Comparison of ENCODE assay signal across 8 mouse cellular contexts in the genomic region with DNA sequence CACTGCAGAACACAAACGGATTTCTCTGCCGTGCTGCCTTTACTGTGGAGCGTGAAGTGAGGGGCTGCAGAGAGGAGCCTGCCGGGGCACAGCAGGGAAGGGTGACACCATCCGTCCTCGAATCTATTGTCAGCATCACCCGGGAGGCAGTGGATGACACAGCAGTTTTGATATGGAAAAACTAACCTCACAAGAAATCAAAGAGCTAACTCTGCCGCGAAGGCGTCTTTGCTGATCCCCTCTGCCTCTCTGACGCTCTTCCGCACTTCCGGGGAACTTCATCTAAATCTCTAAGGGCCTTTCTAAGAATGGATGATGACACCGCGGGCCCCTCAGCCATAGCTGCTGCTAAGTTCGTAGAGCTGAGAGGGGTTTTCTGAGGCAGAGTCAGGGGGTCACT. TPM values are rescaled to one million over a fixed set of nuclear protein-coding genes. Genes with fewer than 3 reads are reported as not detected.
DNase-seq lines count a peak whose midpoint lies in the region; ATAC-seq and TF ChIP-seq lines count a peak whose summit lies in the region.

No protein-coding gene starts in this region.

- no peaks in the 10 kb centered on the region for H3K27me3 ChIP-seq in CH12.LX (replicated peaks)
- H3K27me3 ChIP-seq in hindbrain, embryonic 11.5 days (ENCODE audit: control insufficient read depth, insufficient read depth, low read length), result no peaks in the 10 kb centered on the region; the same call in 1 of the 2 replicates
- peaks cover 3% of the 10 kb centered on the region; the same call in 1 of the 2 replicates for H3K27me3 ChIP-seq in midbrain, embryonic 11.5 days (ENCODE audit: control insufficient read depth, insufficient read depth, low read length)

- no peak for TF ChIP-seq EP300 in CH12.LX (IDR thresholded peaks at IDR 0.05; ENCODE audit: low read length)

- H3K36me3 ChIP-seq in CH12.LX (replicated peaks in 1 of 2; ENCODE audit: control insufficient read depth in 1 of 2, insufficient read depth in 1 of 2, low read length in 1 of 2), result no peaks in the 10 kb centered on the region
- H3K36me3 ChIP-seq in hindbrain, embryonic 11.5 days (ENCODE audit: control insufficient read depth, insufficient read depth, low read length), result no peaks in the 10 kb centered on the region
- no peaks in the 10 kb centered on the region for H3K36me3 ChIP-seq in midbrain, embryonic 11.5 days (ENCODE audit: control insufficient read depth, insufficient read depth, low read length)

- H3K4me1 ChIP-seq in CH12.LX (ENCODE audit: control insufficient read depth in 1 of 2, insufficient read depth in 2 of 2), result peaks cover 20 to 59% of the 10 kb centered on the region in 2 experiments
- H3K4me1 ChIP-seq in hindbrain, embryonic 11.5 days (replicated peaks; ENCODE audit: control insufficient read depth, insufficient read depth, low read length), result peaks cover 9% of the 10 kb centered on the region; the same call in 1 of the 2 replicates
- peaks cover 19% of the 10 kb centered on the region for H3K4me1 ChIP-seq in midbrain, embryonic 11.5 days (ENCODE audit: control insufficient read depth, insufficient read depth, low read length)

- no peak overlapping the region; the same call in 1 of the 2 replicates for H3K9ac ChIP-seq in CH12.LX (ENCODE audit: insufficient read depth, low read depth)
- peak overlapping the region; percentile 15; the same call in 1 of the 2 replicates for H3K9ac ChIP-seq in hindbrain, embryonic 11.5 days (ENCODE audit: low read depth, low read length)
- peak overlapping the region; percentile 59; the same call in 1 of the 2 replicates for H3K9ac ChIP-seq in midbrain, embryonic 11.5 days (ENCODE audit: low read length)

- no peak for ATAC-seq in hindbrain, embryonic 11.5 days (ENCODE audit: low FRiP score)
- ATAC-seq in midbrain, embryonic 11.5 days (ENCODE audit: low FRiP score), result no peak

- dilution Hi-C loops in CH12.LX (cut with MboI; ENCODE audit: extremely low pct_ligation_motif_present, extremely low pct_unique_long_range_greater_than_20kb, low sequenced_read_pairs), result no loop called here

- WGBS in hindbrain, embryonic 11.5 days, result 4% methylated on average over 16 of the region's 16 CpGs
- WGBS in midbrain, embryonic 11.5 days, result 3% methylated on average over 16 of the region's 16 CpGs

- peak; percentile 55 to 59 for DNase-seq in B cell, adult 2 months
- DNase-seq in CH12.LX (ENCODE audit: extremely low read depth), result peak; percentile 91
- peak; percentile 35 for DNase-seq in hindbrain, embryonic 11.5 days (ENCODE audit: low spot score)
- peak; percentile 92 for DNase-seq in midbrain, embryonic 11.5 days (ENCODE audit: low spot score, missing footprints)
- DNase-seq in adrenal gland, adult (ENCODE audit: inconsistent age in 2 of 2, low spot score in 1 of 2), result no peak
- no peak for DNase-seq in urinary bladder, postnatal 36 days (ENCODE audit: low spot score in 2 of 2)
- DNase-seq in adrenal gland, postnatal 4 days (ENCODE audit: low spot score in 2 of 2), result no peak
- DNase-seq in frontal cortex, postnatal 36 days (ENCODE audit: low spot score in 2 of 2), result no peak

- H3K9me3 ChIP-seq in CH12.LX (replicated peaks; ENCODE audit: low read length), result no peaks in the 10 kb centered on the region
- no peaks in the 10 kb centered on the region for H3K9me3 ChIP-seq in hindbrain, embryonic 11.5 days (ENCODE audit: control insufficient read depth, low read length)
- no peaks in the 10 kb centered on the region for H3K9me3 ChIP-seq in midbrain, embryonic 11.5 days (ENCODE audit: control insufficient read depth, low read length)

- TF ChIP-seq RAD21 in CH12.LX (IDR thresholded peaks at IDR 0.05; ENCODE audit: low read depth, low read length), result no peak

- H3K4me3 ChIP-seq in CH12.LX (replicated peaks in 1 of 3; ENCODE audit: low read depth in 2 of 3, low read length in 2 of 3, poor library complexity in 1 of 3), result peak overlapping the region in 1 of 3 experiments; percentile 44
- H3K4me3 ChIP-seq in hindbrain, embryonic 11.5 days (ENCODE audit: low read depth, low read length), result peak overlapping the region; percentile 13; the same call in 1 of the 2 replicates
- peak overlapping the region; percentile 18 for H3K4me3 ChIP-seq in midbrain, embryonic 11.5 days (ENCODE audit: low read depth, low read length)

- in situ Hi-C loops in CH12.LX (cut with MboI; ENCODE audit: low pct_ligation_motif_present, low pct_unique_long_range_greater_than_20kb, low sequenced_read_pairs), result loop anchor here (10.0 kb wide), 1 partner anchor 50 kb away; no protein-coding TSS in a partner anchor

- H3K27ac ChIP-seq in CH12.LX (ENCODE audit: insufficient read depth, low read depth), result peak overlapping the region; percentile 87
- no peak overlapping the region for H3K27ac ChIP-seq in hindbrain, embryonic 11.5 days (ENCODE audit: low read depth, low read length)
- no peak overlapping the region for H3K27ac ChIP-seq in midbrain, embryonic 11.5 days (ENCODE audit: low read depth, low read length)

- peaks cover 20% of the 10 kb centered on the region for H3K79me2 ChIP-seq in CH12.LX (replicated peaks; ENCODE audit: control insufficient read depth, extremely low read depth, insufficient read depth, poor library complexity, severe bottlenecking)

- TF ChIP-seq POLR2A in CH12.LX (IDR thresholded peaks at IDR 0.05; ENCODE audit: low read depth, low read length), result 0 out of 2 replicates have a peak, but pooled peaks have one; percentile 34

- no peak for TF ChIP-seq CTCF in CH12.LX (conservative IDR thresholded peaks at IDR 0.05 in 1 of 2, IDR thresholded peaks at IDR 0.05 in 1 of 2; ENCODE audit: low read depth in 2 of 2, low read length in 2 of 2)

- H3K4me2 ChIP-seq in CH12.LX (ENCODE audit: insufficient read depth, low read depth, poor library complexity, severe bottlenecking), result 0 out of 2 replicates have a peak overlapping the region, but pooled peaks have one; percentile 7
- peak overlapping the region; percentile 34 for H3K4me2 ChIP-seq in hindbrain, embryonic 11.5 days (replicated peaks; ENCODE audit: low read depth, low read length)
- H3K4me2 ChIP-seq in midbrain, embryonic 11.5 days, result peak overlapping the region; percentile 45

TF ChIP-seq in CH12.LX, 34 proteins besides CTCF, POLR2A, EP300 and RAD21:
- TF ChIP-seq ELF1 (IDR thresholded peaks at IDR 0.05; ENCODE audit: low read depth, low read length), result peak; percentile 84
- peak; percentile 29; the same call in 1 of the 2 replicates for TF ChIP-seq MAZ (IDR thresholded peaks at IDR 0.05; ENCODE audit: low read depth, low read length)
- peak; percentile 76 for TF ChIP-seq MAFK (IDR thresholded peaks at IDR 0.05; ENCODE audit: insufficient replicate concordance, low read length)
- TF ChIP-seq MEF2A (IDR thresholded peaks at IDR 0.05; ENCODE audit: borderline replicate concordance, low read depth, low read length), result peak; percentile 87; the same call in 1 of the 2 replicates
- peak; percentile 44; the same call in 1 of the 2 replicates for TF ChIP-seq HCFC1 (IDR thresholded peaks at IDR 0.05; ENCODE audit: low read depth, low read length)
- TF ChIP-seq NRF1 (IDR thresholded peaks at IDR 0.05; ENCODE audit: low read depth, low read length), result no peak
- TF ChIP-seq ETS1 (conservative IDR thresholded peaks at IDR 0.05; ENCODE audit: low read depth, low read length), result peak; percentile 89
- no peak for TF ChIP-seq BHLHE40 (IDR thresholded peaks at IDR 0.05; ENCODE audit: low read depth, low read length)

RNA-seq across cellular contexts. Expression of gene Ubl3, which starts 2.1 kb away (rescaled TPM):
- total RNA-seq in CH12.LX (2012; rRNA removed) (44.8 and 46.9 TPM in 2 replicates), CH12.LX (2014; rRNA removed) (83.3 and 83.5 TPM in 2 replicates)
- polyA plus RNA-seq in CH12.LX (2012; ENCODE audit: insufficient read length, low read depth), result 81.8 and 85.9 TPM in 2 replicates
- polyA plus RNA-seq in hindbrain, embryonic 11.5 days (2014; fragmentation: Nextera tagmentation; extraction: Ambion mirVana), result 76.6 and 82.7 TPM in 2 replicates
- 64.5 and 66.9 TPM in 2 replicates for polyA plus RNA-seq in midbrain, embryonic 11.5 days (2014; fragmentation: Nextera tagmentation; extraction: Ambion mirVana)
- 100 to 1,000 TPM; 130 to 131 TPM for total RNA-seq in adrenal gland, postnatal 4 days (2021)

Comparison
In these comparisons a context has a peak if more than half of its experiments do, and no peak if none do; other contexts are left out.
1. DNase-seq: peak in B cell, adult 2 months (2 of 2), CH12.LX (single experiment), hindbrain, embryonic 11.5 days (single experiment) and midbrain, embryonic 11.5 days (single experiment); none in adrenal gland, adult (0 of 2), urinary bladder, postnatal 36 days (0 of 2), adrenal gland, postnatal 4 days (0 of 2) and frontal cortex, postnatal 36 days (0 of 2).
2. Peak in every context shown above with its lines, with median percentiles within 50 percentile points of each other: H3K4me2 ChIP-seq.